Mouse (Mus musculus): ENCODE results near the gene Chd1l.

- TF ChIP-seq EP300 (optimal IDR thresholded peaks at IDR 0.05): no peak
- TF ChIP-seq CTCF (IDR thresholded peaks at IDR 0.05; ENCODE audit: low read depth): no peak
These were observed 39.5 kb upstream of the Chd1l start for GRCm38 (mm10) chr3:97649469-97649868.
